Mouse (Mus musculus) olfactory bulb, adult 2 months (tissue): ENCODE measurements around the gene Gxylt2.

Experiments used
- CTCF ChIP-seq: fragments of 200-500 bp; IDR thresholded peaks from 2 replicates; pipeline ENCODE4 v1.5.1; 2012; ENCODE audit warnings: low read depth, mild to moderate bottlenecking, low read length, moderate library complexity; ENCODE audit not compliant: insufficient read depth
- POLR2A ChIP-seq: fragments of 200-500 bp; IDR thresholded peaks from 2 replicates; pipeline ENCODE4 v1.6.1; 2012; ENCODE audit warnings: mild to moderate bottlenecking, low read depth, low read length, moderate library complexity; ENCODE audit not compliant: insufficient read depth

DNA sequence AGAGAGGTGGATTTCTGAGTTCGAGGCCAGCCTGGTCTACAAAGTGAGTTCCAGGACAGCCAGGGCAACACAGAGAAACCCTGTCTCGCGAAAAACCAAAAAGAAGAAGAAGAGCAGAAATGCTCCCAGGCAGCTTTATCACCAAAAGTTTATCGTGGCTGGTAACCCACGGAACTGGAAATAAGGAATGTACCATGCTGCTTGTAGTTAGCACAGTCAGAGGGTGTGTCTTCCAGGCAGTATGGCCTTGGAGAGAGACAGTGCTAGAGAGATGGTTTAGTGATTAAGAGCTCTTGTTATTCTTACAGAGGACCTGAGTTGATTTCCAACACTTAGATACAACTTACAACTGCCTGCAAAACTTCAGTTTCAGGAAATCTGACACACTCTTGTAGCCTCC, 146.5 kb downstream of the Gxylt2 start:
- TF ChIP-seq CTCF, result no peak
- no peak for TF ChIP-seq POLR2A
